Mouse (Mus musculus) gastrocnemius, postnatal 36 days (tissue): ENCODE measurements around the gene Rhobtb1. TPM values are rescaled to one million over a fixed set of nuclear protein-coding genes. Genes with fewer than 3 reads are reported as not detected.

Experiments used
- DNase-seq, 2 experiments: peaks; one replicate each; pipeline ENCODE4 v3.0.0; 2022
- intact Hi-C: fragments of 180-260 bp; cut with DNase I; formaldehyde crosslinking; loops from one replicate; pipeline ENCODE4 v1.15.1; 2025
- total RNA-seq, 2 experiments: library from RNA; stranded (reverse); gene quantifications; 2 replicates each; pipeline ENCODE4 v1.2.3; 2021

Rhobtb1 gene
- total RNA-seq, 2 experiments from 2014 or later, result 17.3 to 21.7 TPM

DNA sequence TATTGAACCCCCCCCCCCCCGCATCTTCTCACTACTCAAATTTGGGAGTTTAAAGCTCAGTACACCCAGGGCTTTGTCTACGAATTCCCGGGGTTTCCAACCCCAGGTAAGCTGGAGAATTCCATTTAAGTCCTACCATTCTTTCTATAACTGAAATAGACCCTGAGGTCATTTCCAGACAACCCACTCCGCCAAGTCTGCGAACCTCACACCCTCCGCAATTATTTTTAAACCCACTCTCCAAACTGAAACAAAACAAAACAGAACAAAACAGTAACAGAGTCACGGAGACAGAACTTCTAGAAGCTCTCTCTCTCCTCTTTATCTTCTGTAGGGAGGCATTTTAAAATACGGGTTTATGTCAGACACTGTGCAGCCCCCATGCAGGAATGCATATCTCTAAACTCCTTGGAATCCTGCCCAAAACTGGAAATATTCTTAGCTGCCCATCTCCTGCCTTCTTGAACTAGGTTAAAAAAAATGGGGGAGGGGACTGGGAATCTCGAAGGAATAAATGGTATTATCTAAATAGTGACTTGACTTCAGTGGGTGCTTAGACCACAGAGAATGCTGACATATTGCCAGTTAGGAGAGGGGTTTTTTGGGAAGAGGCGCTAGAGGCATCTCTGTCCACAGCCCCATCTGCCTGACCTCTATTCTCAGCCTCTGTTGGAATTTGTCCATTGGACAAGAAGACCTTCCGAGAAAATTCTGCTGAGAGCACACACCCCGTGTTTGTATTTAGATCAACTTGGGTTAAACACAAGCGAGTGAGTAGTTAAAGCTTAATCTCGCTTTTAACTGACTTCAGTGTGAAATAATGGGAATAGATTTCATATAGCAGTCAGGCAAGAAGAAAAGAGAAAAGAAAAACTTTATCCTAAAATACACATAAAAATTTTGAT is 111.9 kb downstream of the Rhobtb1 start:
- no peak for DNase-seq
- intact Hi-C loops, result no loop called here

DNA sequence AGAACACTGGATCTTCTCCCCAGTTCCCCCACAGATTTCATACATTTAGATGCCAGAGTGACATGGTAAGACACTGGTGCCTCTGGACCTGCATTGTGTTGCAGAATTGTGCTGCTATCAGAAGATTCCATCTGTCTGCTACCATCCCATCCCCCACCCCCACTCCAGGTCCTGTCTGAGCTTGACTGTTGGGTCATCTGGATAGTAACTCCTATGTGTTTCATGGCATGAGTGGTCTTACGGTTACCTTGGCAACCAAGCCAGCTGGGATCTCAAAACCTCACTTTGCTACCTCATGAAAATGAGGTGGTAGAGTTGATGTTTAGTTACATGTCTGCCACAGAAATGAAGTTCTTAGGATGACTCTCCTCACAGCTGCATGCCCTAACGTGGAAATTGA is 112.7 kb downstream of the Rhobtb1 start:
- intact Hi-C loops, result no loop called here
- DNase-seq, result no peak

DNA sequence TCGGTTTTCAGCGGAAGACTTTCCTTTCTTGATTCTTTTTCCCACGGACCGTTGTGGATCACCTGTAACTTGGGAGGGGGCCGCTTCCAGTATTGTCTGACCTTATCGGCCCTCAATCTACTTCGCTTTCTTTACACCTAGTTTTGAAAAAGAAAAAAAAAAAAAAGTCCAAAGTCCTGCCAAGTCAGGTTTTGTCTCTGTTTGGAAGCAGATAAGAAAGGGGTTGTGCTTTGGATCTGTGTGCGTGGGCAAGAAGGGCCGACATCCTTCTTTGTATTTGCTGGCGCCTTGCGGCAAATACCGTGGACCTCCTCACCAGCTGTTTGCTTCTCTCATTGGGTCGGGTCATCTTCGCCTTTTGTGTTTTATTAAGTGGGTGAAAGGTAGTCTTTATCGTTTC is 114.2 kb downstream of the Rhobtb1 start:
- DNase-seq, result no peak
- intact Hi-C loops, result no loop called here

DNA sequence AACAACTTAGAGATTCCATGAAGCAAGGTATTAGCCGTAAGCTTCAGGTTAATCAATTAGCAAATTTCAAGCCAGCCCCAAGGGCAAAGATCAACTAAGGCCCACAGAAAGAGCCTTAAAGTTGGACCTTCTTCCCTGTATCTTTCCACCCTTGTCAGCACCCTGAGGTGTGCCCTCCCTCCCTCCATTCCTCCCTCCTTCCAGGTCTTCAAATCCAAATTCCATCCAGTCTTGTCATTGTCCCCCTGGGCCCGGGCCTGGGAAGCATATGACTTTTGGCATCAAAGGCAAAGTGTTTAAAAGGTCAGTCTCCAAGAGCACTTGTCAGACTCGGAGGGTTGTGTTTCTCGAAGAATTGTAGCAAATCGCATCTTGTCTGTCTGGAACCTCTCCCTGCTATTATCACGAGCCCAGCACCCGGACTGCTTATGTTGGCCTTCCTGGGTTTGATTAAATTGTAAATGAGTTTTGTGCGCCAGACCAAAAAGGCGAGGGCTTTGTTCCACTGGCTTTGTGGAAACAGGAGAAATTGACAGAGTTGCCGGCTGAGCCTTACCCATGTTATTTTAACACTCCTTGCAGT is 116.9 kb downstream of the Rhobtb1 start:
- intact Hi-C loops, result no loop called here
- DNase-seq, result no peak

DNA sequence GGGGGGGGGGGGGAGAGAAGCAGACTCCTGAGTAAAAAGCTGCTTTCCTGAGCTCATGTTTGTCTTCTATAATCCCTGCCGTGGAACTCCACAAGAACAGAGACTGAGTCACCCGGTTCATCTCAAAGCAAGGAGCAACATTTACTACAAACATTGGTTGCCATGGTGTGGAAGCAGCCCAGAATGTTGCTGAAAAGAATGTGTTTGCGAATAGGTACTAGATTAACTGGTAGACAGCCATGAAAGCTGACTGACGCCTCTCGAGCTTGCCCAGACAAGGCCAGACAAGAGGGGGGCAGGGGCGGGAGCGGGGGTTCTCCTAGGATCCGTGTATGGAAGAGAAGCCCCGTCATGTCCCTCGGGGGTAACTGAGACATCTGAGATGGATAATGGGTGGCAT is 120.2 kb downstream of the Rhobtb1 start:
- no peak for DNase-seq

DNA sequence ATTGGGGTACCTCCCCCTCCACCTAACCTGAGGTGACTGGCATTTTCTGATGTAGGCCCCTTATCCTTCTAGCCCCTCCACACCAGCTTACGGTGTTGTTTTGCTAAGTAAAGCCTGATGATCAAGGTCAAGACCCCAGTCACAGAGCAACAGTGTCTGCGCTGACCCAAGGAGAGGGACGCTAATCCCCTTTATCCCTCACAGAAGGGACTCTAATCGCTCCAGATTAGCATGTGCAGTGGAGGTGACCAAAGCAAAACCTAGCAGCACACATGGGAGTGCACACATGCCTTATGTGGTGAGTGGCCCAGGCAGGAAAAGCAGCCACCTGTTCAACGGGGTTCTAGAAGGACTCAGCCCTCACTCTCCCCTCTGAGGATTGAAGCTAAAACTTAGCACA is 123.0 kb downstream of the Rhobtb1 start:
- intact Hi-C loops, result no loop called here
- DNase-seq, result no peak

More for the DNA sequence above, 120.2 kb downstream of the Rhobtb1 start:
- intact Hi-C loops, result no loop called here

DNA sequence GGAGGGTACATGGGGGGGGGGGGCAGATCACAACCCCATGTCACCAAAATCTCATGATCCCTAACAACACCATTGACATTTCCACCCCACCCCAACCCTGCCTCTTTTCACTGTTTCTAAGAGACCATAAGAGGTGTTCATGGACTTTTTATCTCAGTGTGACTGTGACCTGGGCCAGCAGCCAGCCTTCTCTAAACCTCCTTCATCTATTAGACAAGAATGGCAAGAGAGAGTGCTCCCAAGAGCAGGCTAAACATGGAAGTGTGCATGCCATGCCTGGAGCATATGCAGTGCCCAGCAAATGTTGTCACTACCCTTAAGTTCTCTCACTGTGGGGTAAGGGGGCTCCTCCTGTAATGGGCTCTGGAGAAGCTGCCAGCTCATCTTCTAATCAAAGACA is 123.5 kb downstream of the Rhobtb1 start:
- intact Hi-C loops, result no loop called here

DNA sequence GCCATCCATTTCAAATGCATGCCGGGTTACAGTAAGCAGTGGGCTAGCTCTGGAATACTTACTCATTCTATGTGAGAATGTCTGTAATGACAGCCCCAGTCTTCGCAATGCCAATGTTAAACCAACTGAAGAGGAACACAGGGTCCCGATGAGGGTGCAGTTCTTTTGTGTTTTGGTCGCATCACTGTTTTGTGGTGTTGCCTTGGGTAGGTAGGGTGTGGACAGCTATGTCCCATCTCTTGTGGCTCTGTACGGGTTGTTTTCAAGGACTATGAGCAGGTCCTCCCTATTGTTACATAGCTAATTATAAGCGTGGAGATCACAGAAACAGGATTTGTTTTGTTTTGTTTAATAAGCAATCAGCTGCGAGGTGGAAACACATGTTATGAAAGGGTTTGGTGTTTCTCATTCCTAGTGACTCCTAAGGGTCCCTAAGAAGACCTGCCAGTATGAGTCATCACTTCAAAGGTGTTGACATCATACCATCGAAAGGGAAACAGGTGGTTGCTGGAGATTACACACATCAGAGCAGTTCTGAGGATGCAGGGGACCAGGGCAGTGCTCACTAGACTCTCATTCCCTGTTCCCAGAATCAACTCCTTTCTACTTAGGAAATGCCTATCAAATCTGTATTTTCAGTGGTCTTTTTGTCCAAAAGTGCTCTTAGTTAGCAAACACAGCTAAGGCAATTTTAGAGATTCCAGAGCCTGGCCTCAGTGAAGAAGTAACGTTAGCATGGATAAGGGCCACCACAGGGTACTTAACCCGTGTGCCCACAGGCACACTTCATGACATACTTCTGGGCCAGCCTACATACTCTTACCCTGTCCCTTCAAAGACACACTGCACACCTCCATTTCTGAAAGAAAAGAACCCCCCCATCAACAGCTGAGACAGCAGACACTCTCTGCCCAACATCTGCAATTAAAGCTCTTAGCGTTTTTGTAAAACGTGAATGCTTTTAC is 124.9 kb downstream of the Rhobtb1 start:
- intact Hi-C loops, result no loop called here
- DNase-seq, result no peak

More for the DNA sequence above, 123.5 kb downstream of the Rhobtb1 start:
- DNase-seq, result no peak

DNA sequence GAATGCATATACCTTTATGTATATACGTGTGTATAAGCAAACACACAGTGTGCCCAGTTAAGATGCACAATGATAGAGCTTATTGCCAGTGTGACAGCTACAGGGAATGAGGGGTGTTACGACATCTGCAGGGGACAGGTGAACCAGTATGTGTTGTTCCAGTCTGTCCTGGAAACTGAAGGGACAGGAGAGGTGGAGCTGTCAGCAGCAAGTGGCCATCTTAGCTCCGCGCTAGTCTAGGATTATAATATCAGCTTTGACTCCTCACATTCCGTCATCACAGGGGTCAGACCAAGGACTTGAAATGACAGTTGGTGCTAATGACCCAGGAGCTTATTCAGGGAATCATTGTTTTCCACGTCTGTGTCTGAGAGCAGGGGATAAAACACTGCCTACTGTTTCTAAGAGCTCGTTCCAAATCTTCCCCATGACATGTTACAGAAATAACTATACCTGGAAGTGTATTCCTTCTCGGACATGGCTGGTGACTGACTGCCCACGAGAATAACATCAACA is 125.7 kb downstream of the Rhobtb1 start:
- intact Hi-C loops, result no loop called here
- DNase-seq, result no peak

DNA sequence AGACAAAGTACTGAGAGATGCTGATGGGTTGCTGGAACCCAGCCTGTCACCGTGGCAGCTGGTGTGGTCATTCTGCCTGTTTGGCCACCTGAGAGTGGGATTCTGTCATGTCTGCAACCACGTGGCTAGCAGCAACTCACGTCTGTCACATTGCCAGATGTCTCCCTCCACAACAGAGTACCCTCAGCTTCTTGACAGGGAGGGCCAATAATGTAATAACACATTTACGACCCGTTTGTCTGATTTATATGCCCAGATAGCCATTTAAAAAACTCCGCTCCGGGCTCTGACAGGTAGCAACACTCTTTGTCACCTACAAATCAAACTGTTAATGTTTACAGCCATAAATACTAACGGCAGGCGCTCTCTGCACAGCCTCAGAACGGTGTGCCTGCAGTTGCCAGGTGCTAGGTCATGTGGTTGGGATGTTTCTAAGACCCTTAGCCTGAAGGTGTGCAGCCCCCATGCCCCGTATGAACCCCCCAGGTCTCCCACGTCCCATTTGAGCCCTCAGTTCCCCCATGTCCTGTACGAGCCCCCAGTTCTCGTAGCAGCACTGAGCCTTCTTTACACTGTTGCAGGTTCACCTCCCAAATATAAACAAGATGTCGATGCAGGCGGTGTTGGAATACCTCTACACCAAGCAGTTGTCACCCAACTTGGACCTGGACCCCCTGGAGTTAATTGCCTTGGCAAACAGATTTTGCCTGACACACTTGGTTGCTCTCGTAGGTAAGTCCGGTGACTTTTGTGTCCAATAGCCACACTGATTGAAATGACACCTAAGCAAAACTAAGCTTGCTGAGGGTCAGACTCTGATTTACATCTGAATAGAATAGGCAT is 127.8 kb downstream of the Rhobtb1 start:
- no peak for DNase-seq
- intact Hi-C loops, result no loop called here

DNA sequence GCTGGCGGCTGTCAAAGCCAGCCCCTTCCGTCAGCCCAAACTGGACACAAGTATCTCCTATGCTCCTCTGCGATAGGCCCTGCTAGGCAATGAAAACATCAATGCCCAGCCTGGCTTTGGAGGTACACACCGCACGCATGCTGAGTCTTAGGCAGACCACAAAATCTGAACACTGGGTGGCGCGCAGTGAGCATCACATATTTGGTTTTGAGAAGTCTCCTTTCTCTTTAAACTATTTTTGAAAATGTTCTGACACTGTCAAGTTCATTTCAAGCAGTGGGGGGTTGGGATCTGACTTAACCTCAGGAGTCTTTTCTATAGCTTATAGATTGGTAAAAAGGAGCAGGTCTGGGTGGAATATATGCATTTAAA is 128.4 kb downstream of the Rhobtb1 start:
- no peak for DNase-seq
- intact Hi-C loops, result no loop called here

DNA sequence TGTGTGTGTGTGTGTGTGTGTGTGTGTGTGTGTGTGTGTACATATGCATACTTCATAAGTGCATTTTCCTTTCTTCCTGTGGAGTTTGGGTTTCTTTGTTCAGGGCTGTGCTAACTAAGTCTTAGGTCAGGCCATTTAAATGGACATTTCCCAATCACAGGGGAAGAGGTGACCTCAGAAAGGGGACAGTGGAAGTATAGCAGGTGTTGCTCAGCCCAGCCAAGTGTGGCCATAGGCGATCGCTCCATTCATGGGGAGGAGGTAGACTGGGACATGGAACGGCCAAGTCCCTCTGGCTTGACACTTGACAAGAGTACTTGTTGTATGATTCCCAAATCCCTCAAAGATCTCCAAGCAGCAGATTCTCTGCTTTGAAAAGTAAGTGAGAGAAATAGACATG is 135.7 kb downstream of the Rhobtb1 start:
- intact Hi-C loops, result no loop called here
- DNase-seq, result no peak

DNA sequence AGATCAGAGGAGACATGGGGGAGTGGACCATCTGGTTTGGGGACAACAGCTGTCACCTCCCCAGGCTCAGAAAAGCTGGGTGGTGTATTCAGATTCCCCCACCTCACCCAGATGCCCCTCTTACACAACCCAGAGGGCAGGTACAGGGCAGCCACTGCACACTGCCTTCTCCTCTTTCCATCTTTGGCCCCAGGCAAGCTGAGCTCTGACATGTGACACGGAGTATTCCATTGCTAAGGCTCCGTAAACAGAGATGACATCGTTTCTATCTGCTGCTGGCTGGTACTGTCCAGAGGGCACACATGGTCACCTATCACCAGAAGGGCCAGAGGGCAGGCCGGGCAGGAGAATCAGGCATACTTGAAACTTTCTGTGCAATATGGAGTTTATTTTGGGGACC is 136.9 kb downstream of the Rhobtb1 start:
- intact Hi-C loops, result no loop called here
- DNase-seq, result no peak

DNA sequence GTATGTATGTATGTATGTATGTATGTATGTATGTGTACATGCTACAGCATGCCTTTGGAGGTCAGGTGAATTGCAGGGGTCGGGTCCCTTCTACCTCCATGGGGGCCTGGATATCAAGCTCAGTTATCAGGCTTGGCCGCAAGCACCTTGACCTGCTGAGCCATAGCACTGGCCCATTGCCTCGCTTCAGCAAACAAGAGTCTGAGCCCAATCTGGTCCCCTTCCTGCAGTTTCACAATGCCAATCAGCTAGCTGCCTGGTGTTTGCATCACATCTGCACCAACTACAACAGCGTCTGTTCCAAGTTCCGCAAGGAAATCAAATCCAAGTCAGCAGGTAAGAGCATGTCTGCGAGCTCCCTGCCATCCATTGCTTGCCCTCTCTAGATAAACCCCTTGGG is 137.5 kb downstream of the Rhobtb1 start:
- intact Hi-C loops, result no loop called here
- DNase-seq, result no peak

DNA sequence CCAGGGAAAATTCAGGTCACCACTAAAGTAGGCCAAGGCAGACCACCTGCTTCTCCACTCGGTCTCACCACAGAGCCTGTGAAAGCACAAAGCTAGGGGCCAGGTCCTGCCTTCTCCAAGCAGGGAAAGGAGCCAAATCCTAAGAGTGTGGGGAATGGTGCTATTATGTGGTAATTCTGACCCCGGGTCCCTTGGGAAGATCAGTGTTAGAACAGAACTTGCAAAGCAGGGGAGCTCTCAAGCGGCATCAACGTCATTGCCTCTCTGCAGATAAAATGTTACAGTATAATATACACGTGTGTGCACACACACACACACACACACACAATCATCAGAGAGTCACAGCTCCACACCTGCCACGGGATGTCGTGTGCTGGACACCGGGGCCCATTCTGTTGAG is 139.5 kb downstream of the Rhobtb1 start:
- no peak for DNase-seq
- intact Hi-C loops, result no loop called here

DNA sequence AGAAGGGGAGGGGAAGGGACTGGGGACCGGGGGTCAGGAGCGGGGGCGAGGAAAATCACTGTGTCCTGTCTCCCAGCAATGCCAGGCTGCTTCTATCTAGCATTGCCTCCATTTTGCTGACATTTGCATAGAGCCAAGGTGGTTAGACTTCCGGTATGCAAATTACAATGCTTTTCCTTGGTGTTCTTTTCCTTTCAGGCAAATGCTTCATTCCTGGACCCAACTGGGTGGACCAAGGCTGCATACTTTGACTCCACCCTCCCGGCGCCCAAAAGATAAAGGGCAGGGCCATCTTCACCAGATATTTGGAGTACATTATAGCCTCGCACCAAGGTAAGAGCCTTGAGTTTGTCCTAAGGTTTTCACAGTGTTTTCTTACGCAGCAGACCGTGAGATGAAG is 144.7 kb downstream of the Rhobtb1 start:
- intact Hi-C loops, result no loop called here
- no peak for DNase-seq

DNA sequence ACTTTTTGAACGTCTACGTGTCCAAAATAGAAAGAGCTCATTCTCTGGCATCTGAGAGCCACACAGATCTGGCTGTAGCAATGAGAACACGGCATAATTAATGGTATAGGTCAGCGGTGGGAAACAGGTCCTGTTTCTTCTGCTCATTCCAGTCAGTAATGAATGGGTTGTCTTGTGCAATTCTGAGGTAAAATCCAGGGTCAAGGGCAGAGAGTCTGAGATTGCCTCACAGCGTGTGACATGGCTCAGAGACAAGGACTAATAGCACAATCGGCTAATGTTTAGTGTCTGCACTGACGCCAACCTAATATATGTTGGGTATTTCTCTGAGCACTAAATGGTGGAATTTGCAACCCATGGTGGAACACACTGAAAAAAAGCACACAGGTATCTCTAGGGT is 148.8 kb downstream of the Rhobtb1 start:
- intact Hi-C loops, result loop anchor here (10.0 kb wide), 1 partner anchor 85 kb away; the partner anchor contains the start of gene A930033H14Rik
- DNase-seq, result no peak

DNA sequence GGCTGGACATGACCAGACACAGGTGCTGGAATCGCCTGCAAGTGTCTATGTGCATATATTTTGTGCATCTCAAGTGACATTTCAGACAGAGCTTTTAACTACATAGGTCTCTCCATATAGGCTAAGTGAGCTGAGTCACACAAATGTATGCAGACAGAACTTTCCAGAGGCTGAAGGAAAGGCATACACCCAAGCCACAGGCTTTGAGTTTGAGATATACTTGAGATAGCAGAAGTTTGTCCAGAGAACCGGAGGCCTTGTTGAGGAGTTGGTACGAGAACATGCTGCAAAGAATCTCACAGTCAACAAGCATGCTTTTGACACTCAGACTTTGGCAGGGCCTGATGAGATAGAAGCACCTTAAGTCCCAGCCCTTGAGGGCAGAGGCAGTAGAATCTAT is 151.4 kb downstream of the Rhobtb1 start:
- intact Hi-C loops, result loop anchor here (10.0 kb wide), 1 partner anchor 88 kb away; the partner anchor contains the start of gene A930033H14Rik
- no peak for DNase-seq

DNA sequence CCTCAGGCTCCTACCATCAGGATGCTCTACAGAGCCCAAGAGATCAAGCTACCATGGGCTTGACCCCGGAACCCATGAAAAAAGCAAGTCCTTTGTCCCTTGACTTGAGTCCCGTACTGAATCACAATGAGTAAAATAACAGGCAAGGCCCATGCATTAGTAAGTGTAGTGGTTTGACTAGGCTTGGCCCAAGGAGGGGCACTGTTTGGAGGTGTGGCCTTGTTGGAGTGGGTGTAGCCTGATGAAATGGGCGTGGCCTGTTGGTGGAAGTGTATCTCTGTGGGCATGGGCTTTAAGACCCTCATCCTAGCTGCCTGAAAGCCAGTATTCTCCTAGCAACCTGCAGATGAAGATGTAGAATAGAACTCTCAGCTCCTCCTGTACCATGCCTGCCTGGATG is 153.6 kb downstream of the Rhobtb1 start:
- no peak for DNase-seq
- intact Hi-C loops, result loop anchor here (10.0 kb wide), 1 partner anchor 90 kb away; the partner anchor contains the start of gene A930033H14Rik

DNA sequence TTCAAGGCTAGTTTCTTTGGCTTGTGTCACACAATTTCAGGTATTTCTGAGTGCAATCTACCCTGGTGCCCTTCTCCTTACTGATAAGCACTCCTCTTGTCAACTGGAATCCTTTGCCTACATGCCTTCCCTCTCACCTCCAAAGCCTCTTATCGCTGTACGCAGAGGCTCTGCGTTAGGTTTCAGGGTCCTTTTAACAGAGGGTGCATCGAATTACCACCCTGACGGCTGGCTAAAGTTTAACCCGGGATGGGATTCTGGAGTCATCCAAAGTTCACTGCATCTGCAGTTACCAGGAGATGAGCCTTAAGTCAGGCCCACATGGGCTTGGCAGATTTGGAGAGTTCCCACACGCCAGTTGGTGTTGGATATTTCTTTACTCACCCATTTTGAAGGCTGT is 154.4 kb downstream of the Rhobtb1 start:
- intact Hi-C loops, result loop anchor here (10.0 kb wide), 1 partner anchor 91 kb away; the partner anchor contains the start of gene A930033H14Rik
- no peak for DNase-seq
